Mouse (Mus musculus) kidney, embryonic 15.5 days (tissue): ENCODE data around the gene Ntf5. TPM values are rescaled to one million over a fixed set of nuclear protein-coding genes. Genes with fewer than 3 reads are reported as not detected.

Source experiments
- ATAC-seq: fragments of 200-750 bp; cut with Nextera tagmentation; replicated peaks from 2 replicates; pipeline ENCODE4 v1.8.0; 2017; ENCODE audit warnings: moderate TSS enrichment; ENCODE audit not compliant: low FRiP score
- H3K27ac ChIP-seq: fragments of 300-500 bp; sonication (generic); 2 replicates; pipeline ENCODE4 v1.5.1; 2015; ENCODE audit warnings: mild to moderate bottlenecking, inconsistent platforms
- H3K27me3 ChIP-seq: fragments of 300-500 bp; sonication (generic); 2 replicates; pipeline ENCODE4 v1.6.1; 2015; ENCODE audit warnings: inconsistent platforms
- H3K36me3 ChIP-seq: fragments of 300-500 bp; sonication (generic); 2 replicates; pipeline ENCODE4 v1.6.1; 2015; ENCODE audit warnings: inconsistent platforms
- H3K4me1 ChIP-seq: fragments of 300-500 bp; sonication (generic); 2 replicates; pipeline ENCODE4 v1.6.1; 2015; ENCODE audit warnings: inconsistent platforms
- H3K4me2 ChIP-seq: fragments of 300-500 bp; sonication (generic); 2 replicates; pipeline ENCODE4 v1.6.1; 2015; ENCODE audit warnings: moderate library complexity, mild to moderate bottlenecking, inconsistent platforms
- H3K4me3 ChIP-seq: fragments of 300-500 bp; sonication (generic); replicated peaks from 2 replicates; pipeline ENCODE4 v1.5.1; 2015; ENCODE audit warnings: mild to moderate bottlenecking, inconsistent platforms
- H3K9ac ChIP-seq: fragments of 300-500 bp; sonication (generic); 2 replicates; pipeline ENCODE4 v1.6.1; 2015; ENCODE audit warnings: mild to moderate bottlenecking, inconsistent platforms
- H3K9me3 ChIP-seq: fragments of 300-500 bp; sonication (generic); replicated peaks from 2 replicates; pipeline ENCODE4 v1.6.1; 2016; ENCODE audit warnings: inconsistent platforms
- WGBS: fragments of 180-500 bp; shearing (Covaris S2); methylation state at CpG from one replicate; pipeline ENCODE4 v1.1.7; 2015; ENCODE audit warnings: mixed read lengths; 5-methylcytosine and 5-hydroxymethylcytosine counted together
- polyA plus RNA-seq: library from polyadenylated mRNA; unstranded; fragments of >200 nt; fragmentation: Nextera tagmentation; extraction: Ambion mirVana; gene quantifications from 2 replicates; pipeline ENCODE4 v1.2.1, GENCODE M21; 2015

Gene Ntf5
- polyA plus RNA-seq, 1 experiment from 2014 or later: 1.4 TPM

- H3K27ac ChIP-seq: no peak overlapping the region
- H3K4me2 ChIP-seq: peak overlapping the region; percentile 36
- no peak for ATAC-seq
Measured at GRCm38 (mm10) chr7:45419859-45420614, 6.5 kb downstream of the Ntf5 start.

GRCm38 (mm10) chr7:45420615-45420919 is 7.1 kb downstream of the Ntf5 start, which contains the start of gene Lhb:
Gene Lhb (plus strand): TSS chr7:45420820.
- Histone ChIP-seq H3K36me3 (peaks cover 50% of the 10 kb centered on the region), H3K9me3 (no peaks in the 10 kb centered on the region), H3K4me1 (peaks cover 27% of the 10 kb centered on the region), H3K27ac (no peak within 1 kb of the TSS), H3K4me2 (peak within 1 kb of the TSS; percentile 36), H3K27me3 (peaks cover 56% of the 10 kb centered on the region), H3K4me3 (no peak within 1 kb of the TSS), H3K9ac (no peak within 1 kb of the TSS)
- 50% methylated on average over 6 of the region's 6 CpGs for WGBS
- ATAC-seq: no peak

More at GRCm38 (mm10) chr7:45419859-45420614, 6.5 kb downstream of the Ntf5 start:
- H3K4me3 ChIP-seq: no peak overlapping the region
- no peaks in the 10 kb centered on the region for H3K9me3 ChIP-seq
- H3K27me3 ChIP-seq: peaks cover 62% of the 10 kb centered on the region
- H3K9ac ChIP-seq: no peak overlapping the region
- peaks cover 45% of the 10 kb centered on the region for H3K36me3 ChIP-seq
- WGBS: 13% methylated on average over 27 of the region's 27 CpGs
- peaks cover 32% of the 10 kb centered on the region for H3K4me1 ChIP-seq

DNA sequence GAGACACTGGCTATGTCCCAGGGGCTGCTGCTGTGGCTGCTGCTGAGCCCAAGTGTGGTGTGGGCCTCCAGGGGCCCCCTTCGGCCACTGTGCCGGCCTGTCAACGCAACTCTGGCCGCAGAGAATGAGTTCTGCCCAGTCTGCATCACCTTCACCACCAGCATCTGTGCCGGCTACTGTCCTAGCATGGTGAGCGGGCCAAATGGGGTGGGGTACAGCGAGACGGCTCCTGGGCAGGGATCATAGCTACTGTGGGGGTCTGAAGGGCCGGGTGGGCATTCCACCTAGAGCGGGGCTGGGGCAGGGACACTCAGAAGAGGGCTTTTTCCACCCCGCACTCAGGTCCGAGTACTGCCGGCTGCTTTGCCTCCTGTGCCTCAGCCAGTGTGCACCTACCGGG is 7.7 kb downstream of the Ntf5 start:
- Histone ChIP-seq H3K9ac (no peak overlapping the region), H3K4me3 (no peak overlapping the region), H3K36me3 (peaks cover 56% of the 10 kb centered on the region), H3K27ac (no peak overlapping the region), H3K4me1 (peaks cover 23% of the 10 kb centered on the region), H3K4me2 (no peak overlapping the region), H3K9me3 (no peaks in the 10 kb centered on the region), H3K27me3 (peaks cover 50% of the 10 kb centered on the region)
- WGBS: 85% methylated on average over 14 of the region's 14 CpGs
- ATAC-seq: no peak

- WGBS: 94% methylated on average over 8 of the region's 8 CpGs
- H3K4me3 ChIP-seq: no peak overlapping the region
- H3K4me1 ChIP-seq: no peaks in the 10 kb centered on the region
- H3K4me2 ChIP-seq: no peak overlapping the region
- H3K27ac ChIP-seq: no peak overlapping the region
- ATAC-seq: no peak
- peaks cover 96% of the 10 kb centered on the region for H3K36me3 ChIP-seq
- H3K9ac ChIP-seq: no peak overlapping the region
- no peaks in the 10 kb centered on the region for H3K9me3 ChIP-seq
- no peaks in the 10 kb centered on the region for H3K27me3 ChIP-seq
Measured at GRCm38 (mm10) chr7:45426556-45426955, 13.1 kb downstream of the Ntf5 start.

- Histone ChIP-seq H3K9ac (peak overlapping the region; percentile 85), H3K27ac (peak overlapping the region; percentile 92), H3K9me3 (no peaks in the 10 kb centered on the region), H3K4me2 (peak overlapping the region; percentile 91), H3K27me3 (no peaks in the 10 kb centered on the region), H3K36me3 (peaks cover 36% of the 10 kb centered on the region), H3K4me3 (peak overlapping the region; percentile 81), H3K4me1 (peaks cover 43% of the 10 kb centered on the region)
- no peak for ATAC-seq
- WGBS: 2% methylated on average over 7 of the region's 7 CpGs
Measured at GRCm38 (mm10) chr7:45433835-45434202, 20.3 kb downstream of the Ntf5 start.

GRCm38 (mm10) chr7:45434203-45435015 is 20.9 kb downstream of the Ntf5 start, which contains the start of gene Gys1:
Gene Gys1 (plus strand): TSS chr7:45434844.
- peak within 1 kb of the TSS; percentile 92 for H3K27ac ChIP-seq
- H3K4me3 ChIP-seq: peak within 1 kb of the TSS; percentile 81
- H3K4me1 ChIP-seq: peaks cover 43% of the 10 kb centered on the region
- peaks cover 32% of the 10 kb centered on the region for H3K36me3 ChIP-seq
- peak; percentile 96 for ATAC-seq
- H3K4me2 ChIP-seq: peak within 1 kb of the TSS; percentile 91
- WGBS: under 1% methylated on average over 45 of the region's 45 CpGs
- no peaks in the 10 kb centered on the region for H3K27me3 ChIP-seq
- H3K9ac ChIP-seq: peak within 1 kb of the TSS; percentile 85
- no peaks in the 10 kb centered on the region for H3K9me3 ChIP-seq

GRCm38 (mm10) chr7:45435038-45435437 is 21.5 kb downstream of the Ntf5 start:
- ATAC-seq: no peak
- WGBS: under 1% methylated on average over 16 of the region's 16 CpGs
- Histone ChIP-seq H3K27ac (peak overlapping the region; percentile 70), H3K9me3 (no peaks in the 10 kb centered on the region), H3K36me3 (peaks cover 32% of the 10 kb centered on the region), H3K4me2 (peak overlapping the region; percentile 91), H3K27me3 (no peaks in the 10 kb centered on the region), H3K9ac (peak overlapping the region; percentile 67), H3K4me1 (peaks cover 43% of the 10 kb centered on the region), H3K4me3 (peak overlapping the region; percentile 81)

- no peak overlapping the region for H3K4me3 ChIP-seq
- 94% methylated on average over 5 of the region's 5 CpGs for WGBS
Measured at GRCm38 (mm10) chr7:45436444-45436843, 22.9 kb downstream of the Ntf5 start.

GRCm38 (mm10) chr7:45437046-45437445 is 23.6 kb downstream of the Ntf5 start:
- WGBS: 41% methylated on average over 6 of the region's 6 CpGs
- peaks cover 30% of the 10 kb centered on the region for H3K36me3 ChIP-seq
- ATAC-seq: no peak
- no peaks in the 10 kb centered on the region for H3K27me3 ChIP-seq
- H3K4me1 ChIP-seq: peaks cover 43% of the 10 kb centered on the region
- 0 out of 2 replicates have a peak overlapping the region, but pooled peaks have one; percentile 7 for H3K4me2 ChIP-seq
- H3K9ac ChIP-seq: no peak overlapping the region
- no peaks in the 10 kb centered on the region for H3K9me3 ChIP-seq
- H3K4me3 ChIP-seq: no peak overlapping the region
- H3K27ac ChIP-seq: no peak overlapping the region

More at GRCm38 (mm10) chr7:45436444-45436843, 22.9 kb downstream of the Ntf5 start:
- peak overlapping the region; percentile 91; the same call in 1 of the 2 replicates for H3K4me2 ChIP-seq
- H3K27me3 ChIP-seq: no peaks in the 10 kb centered on the region
- H3K27ac ChIP-seq: no peak overlapping the region
- no peak for ATAC-seq
- H3K36me3 ChIP-seq: peaks cover 32% of the 10 kb centered on the region
- H3K9me3 ChIP-seq: no peaks in the 10 kb centered on the region
- H3K4me1 ChIP-seq: peaks cover 43% of the 10 kb centered on the region
- no peak overlapping the region for H3K9ac ChIP-seq

GRCm38 (mm10) chr7:45437521-45438276 is 24.2 kb downstream of the Ntf5 start, which contains the start of gene Ruvbl2:
Gene Ruvbl2 (minus strand): TSS chr7:45438096.
- H3K27ac ChIP-seq: no peak within 1 kb of the TSS
- peaks cover 42% of the 10 kb centered on the region for H3K4me1 ChIP-seq
- H3K4me2 ChIP-seq: peak within 1 kb of the TSS; percentile 32
- H3K9ac ChIP-seq: peak within 1 kb of the TSS; percentile 24; the same call in 1 of the 2 replicates
- no peak for ATAC-seq
- H3K9me3 ChIP-seq: no peaks in the 10 kb centered on the region
- 22% methylated on average over 19 of the region's 19 CpGs for WGBS
- peaks cover 28% of the 10 kb centered on the region for H3K36me3 ChIP-seq
- H3K27me3 ChIP-seq: no peaks in the 10 kb centered on the region
- peak within 1 kb of the TSS; percentile 0 for H3K4me3 ChIP-seq

DNA sequence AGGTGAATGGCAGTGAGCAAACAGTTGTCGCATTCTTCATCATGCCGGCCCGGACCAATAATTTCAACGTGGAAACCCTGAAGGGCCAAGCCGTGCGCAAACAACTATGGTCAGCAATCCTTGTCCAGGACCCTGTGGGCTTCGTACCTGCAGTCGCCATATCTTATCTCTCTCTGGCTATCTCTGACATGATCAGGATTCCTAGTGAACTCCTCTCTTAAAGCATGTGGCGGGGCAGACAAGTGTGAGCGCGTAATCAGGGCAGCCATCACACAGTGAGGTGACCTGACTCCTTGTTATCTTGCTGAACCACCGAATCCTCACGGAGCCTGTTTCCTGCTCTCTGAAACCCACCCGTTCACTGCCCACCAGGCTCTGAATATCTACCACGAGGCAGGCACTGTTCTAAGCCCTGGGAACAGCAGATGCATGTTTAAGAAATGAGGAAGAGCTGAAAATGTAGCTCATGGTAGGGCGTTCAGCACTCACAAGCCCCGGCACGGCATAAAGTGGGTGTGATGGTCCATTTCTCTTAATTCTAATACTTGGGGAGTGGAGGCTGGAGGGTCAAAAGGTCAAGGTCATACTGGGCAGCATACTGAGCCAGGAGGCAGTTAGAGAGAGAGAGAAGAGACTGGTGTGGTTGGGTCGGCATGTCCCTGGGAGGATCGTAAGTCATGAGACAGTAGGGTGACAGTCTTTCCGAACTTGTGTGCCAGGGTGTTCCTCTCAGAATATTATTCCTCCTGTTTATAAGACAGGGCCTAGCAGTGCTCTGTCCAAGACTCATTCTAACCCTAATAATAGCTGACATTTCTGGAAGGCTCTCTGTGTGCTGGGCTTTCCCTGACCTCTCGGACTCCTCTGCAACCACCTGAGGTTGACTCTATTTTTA is 30.3 kb downstream of the Ntf5 start:
- H3K9me3 ChIP-seq: no peaks in the 10 kb centered on the region
- 86% methylated on average over 22 of the region's 22 CpGs for WGBS
- peaks cover 6% of the 10 kb centered on the region; the same call in 1 of the 2 replicates for H3K4me1 ChIP-seq
- H3K27me3 ChIP-seq: no peaks in the 10 kb centered on the region
- peaks cover 69% of the 10 kb centered on the region for H3K36me3 ChIP-seq
- H3K4me3 ChIP-seq: no peak overlapping the region
- H3K9ac ChIP-seq: no peak overlapping the region
- no peak for ATAC-seq
- H3K27ac ChIP-seq: no peak overlapping the region
- H3K4me2 ChIP-seq: no peak overlapping the region
